Mouse (Mus musculus) forebrain, embryonic 13.5 days (tissue): Measurements from ENCODE around the gene Plxdc1. TPM values are rescaled to one million over a fixed set of nuclear protein-coding genes. Genes with fewer than 3 reads are reported as not detected.
A peak's percentile ranks its signal among the peaks of the same experiment; 100 is the strongest.

Experiments
- ATAC-seq: fragments of 200-750 bp; cut with Nextera tagmentation; 2 replicates; pipeline ENCODE4 v1.8.0; 2017
- H3K27ac ChIP-seq: fragments of 300-500 bp; sonication (generic); 2 replicates; pipeline ENCODE4 v1.5.1; 2015; ENCODE audit warnings: inconsistent platforms, mild to moderate bottlenecking, moderate library complexity
- H3K27me3 ChIP-seq: fragments of 300-500 bp; sonication (generic); 2 replicates; pipeline ENCODE4 v1.6.1; 2015; ENCODE audit warnings: mild to moderate bottlenecking, inconsistent platforms
- H3K36me3 ChIP-seq: fragments of 300-500 bp; sonication (generic); 2 replicates; pipeline ENCODE4 v1.6.1; 2015; ENCODE audit warnings: mild to moderate bottlenecking, inconsistent platforms; ENCODE audit not compliant: poor library complexity, severe bottlenecking
- H3K4me1 ChIP-seq: fragments of 300-500 bp; sonication (generic); 2 replicates; pipeline ENCODE4 v1.6.1; 2015; ENCODE audit warnings: inconsistent platforms
- H3K4me2 ChIP-seq: fragments of 300-500 bp; sonication (generic); 2 replicates; pipeline ENCODE4 v1.6.1; 2015; ENCODE audit warnings: inconsistent platforms, mild to moderate bottlenecking, moderate library complexity
- H3K4me3 ChIP-seq: fragments of 300-500 bp; sonication (generic); 2 replicates; pipeline ENCODE4 v1.5.1; 2015; ENCODE audit warnings: mild to moderate bottlenecking, inconsistent platforms
- H3K9ac ChIP-seq: fragments of 300-500 bp; sonication (generic); 2 replicates; pipeline ENCODE4 v1.6.1; 2015; ENCODE audit warnings: mild to moderate bottlenecking, inconsistent platforms
- H3K9me3 ChIP-seq: fragments of 300-500 bp; sonication (generic); replicated peaks from 2 replicates; pipeline ENCODE4 v1.6.1; 2016; ENCODE audit warnings: inconsistent platforms
- WGBS: fragments of 180-500 bp; shearing (Covaris S2); methylation state at CpG from one replicate; pipeline ENCODE4 v1.1.7; 2015; 5-methylcytosine and 5-hydroxymethylcytosine counted together
- polyA plus RNA-seq: library from polyadenylated mRNA; unstranded; fragments of >200 nt; fragmentation: Nextera tagmentation; extraction: Ambion mirVana; gene quantifications from 2 replicates; pipeline ENCODE4 v1.2.1, GENCODE M21; 2015

Gene Plxdc1
- polyA plus RNA-seq, 1 experiment from 2014 or later: 0.34 TPM

DNA sequence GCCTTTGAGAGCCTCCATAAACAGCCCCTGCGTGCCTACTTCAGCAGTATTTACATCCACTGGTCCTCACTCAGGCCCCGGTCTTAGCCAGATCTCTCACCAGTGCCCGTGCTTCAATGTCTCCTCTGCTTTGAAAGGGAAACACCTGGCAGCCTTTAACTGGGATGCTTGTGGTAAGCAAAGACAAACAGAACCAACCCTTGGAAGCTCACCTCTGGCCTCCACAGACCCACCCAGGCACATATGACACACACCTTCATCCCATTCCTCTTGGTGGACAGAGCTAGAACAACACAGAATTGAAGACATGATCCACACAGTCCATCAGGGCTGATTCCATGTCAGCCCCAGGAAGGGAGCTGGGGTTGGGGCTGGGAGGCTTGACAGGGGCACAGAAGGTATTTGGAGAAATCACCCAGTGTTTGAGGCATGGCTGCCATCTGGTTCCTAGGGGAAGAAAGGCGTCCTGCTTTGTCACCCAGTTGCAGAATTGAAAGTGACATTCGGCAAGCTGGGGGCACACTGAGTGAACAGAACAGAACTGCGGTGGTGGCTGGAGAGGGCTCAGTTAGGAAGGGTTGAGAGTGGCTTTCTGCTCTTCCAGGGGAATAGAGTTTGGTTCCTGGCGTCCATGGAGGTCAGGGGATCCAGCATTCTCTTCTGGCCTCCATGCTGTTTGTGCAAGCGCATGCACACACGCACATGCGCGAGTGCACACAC lies 12.0 kb upstream of the Plxdc1 start:
- Histone ChIP-seq H3K9me3 (no peaks in the 10 kb centered on the region), H3K27ac (no peak overlapping the region), H3K27me3 (peaks cover 25% of the 10 kb centered on the region), H3K4me3 (no peak overlapping the region), H3K36me3 (peaks cover 5% of the 10 kb centered on the region; the same call in 1 of the 2 replicates), H3K4me1 (peaks cover 41% of the 10 kb centered on the region), H3K4me2 (no peak overlapping the region), H3K9ac (no peak overlapping the region)
- WGBS: 86% methylated on average over 11 of the region's 11 CpGs
- no peak for ATAC-seq

DNA sequence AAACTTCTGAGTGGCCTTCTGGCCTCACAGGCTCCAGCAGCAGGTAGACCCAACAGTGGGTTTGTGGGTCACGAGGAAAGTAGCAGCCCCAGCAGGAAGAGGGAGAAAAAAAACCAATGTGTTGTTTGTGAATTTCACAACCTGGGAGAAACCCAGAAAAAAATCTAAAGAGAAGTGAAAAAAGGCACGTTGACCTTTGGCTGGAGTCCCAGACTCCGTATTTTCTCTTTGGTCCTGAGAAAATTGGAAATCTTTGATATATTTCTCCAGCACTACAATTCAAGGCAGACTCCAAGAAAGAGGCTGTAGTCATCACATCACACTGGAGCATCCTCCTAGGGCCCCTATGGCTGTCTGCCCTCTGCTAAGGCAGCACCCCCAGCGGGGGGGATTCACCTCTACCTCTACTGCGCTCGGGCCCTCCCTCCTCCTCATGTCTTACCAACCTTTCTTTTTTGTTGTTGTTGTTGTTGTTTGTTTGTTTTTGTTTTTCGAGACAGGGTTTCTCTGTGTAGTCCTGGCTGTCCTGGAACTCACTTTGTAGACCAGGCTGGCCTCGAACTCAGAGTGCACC lies 11.2 kb upstream of the Plxdc1 start:
- Histone ChIP-seq H3K27me3 (peaks cover 25% of the 10 kb centered on the region), H3K36me3 (no peaks in the 10 kb centered on the region), H3K27ac (no peak overlapping the region), H3K4me3 (no peak overlapping the region), H3K4me1 (peaks cover 33% of the 10 kb centered on the region), H3K4me2 (no peak overlapping the region), H3K9ac (no peak overlapping the region), H3K9me3 (no peaks in the 10 kb centered on the region)
- ATAC-seq: no peak
- 80% methylated on average over 8 of the region's 8 CpGs for WGBS

- no peak for ATAC-seq
- no peak overlapping the region for H3K4me3 ChIP-seq
- no peaks in the 10 kb centered on the region for H3K9me3 ChIP-seq
- 73% methylated on average over 1 of the region's 1 CpGs for WGBS
- no peak overlapping the region for H3K4me2 ChIP-seq
- no peak overlapping the region for H3K27ac ChIP-seq
- H3K4me1 ChIP-seq: peaks cover 25% of the 10 kb centered on the region
- H3K27me3 ChIP-seq: peaks cover 24% of the 10 kb centered on the region
- H3K9ac ChIP-seq: no peak overlapping the region
- no peaks in the 10 kb centered on the region for H3K36me3 ChIP-seq
Observed at GRCm38 (mm10) chr11:97996691-97997090, 10.4 kb upstream of the Plxdc1 start.

DNA sequence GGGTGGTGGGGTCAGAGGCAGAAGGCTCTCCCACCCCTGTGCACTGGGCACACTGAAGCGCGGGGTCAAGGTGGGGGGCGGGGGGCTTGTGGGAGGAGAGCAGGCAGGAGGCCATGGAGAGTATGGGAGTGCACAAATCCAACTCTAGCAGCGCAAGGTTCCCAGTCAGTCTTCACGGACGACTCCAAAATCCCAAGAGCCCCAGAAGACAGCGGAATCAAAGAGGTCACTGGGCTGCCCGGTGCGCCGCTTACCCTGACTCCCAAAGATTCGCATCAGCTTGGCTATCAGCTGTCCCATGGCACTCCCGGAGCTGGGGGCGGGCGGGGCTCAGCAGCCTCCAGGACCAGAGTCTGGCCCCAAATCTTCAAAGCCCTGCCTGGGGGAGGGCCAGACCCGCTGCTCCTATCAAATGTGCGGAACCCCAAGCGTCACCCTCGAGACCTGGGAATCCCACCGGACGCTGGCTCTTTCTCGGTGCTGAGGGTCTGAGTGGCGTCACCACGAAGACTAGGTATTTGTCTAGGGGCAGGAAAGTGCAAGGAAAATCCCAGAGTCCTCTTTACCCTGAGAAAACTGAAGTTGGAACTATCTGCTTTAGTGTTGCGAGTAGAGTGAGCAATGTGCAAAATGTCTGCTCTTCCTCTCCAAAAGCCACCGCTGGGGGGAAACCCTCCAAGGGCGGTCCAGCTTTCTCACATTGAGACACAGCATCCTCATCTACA lies 9.5 kb upstream of the Plxdc1 start, which contains the start of gene Arl5c:
TSS of gene Arl5c (minus strand) at position 618 of the 725 bp plus-strand sequence.
- peak within 1 kb of the TSS; percentile 47 for H3K4me3 ChIP-seq
- peak within 1 kb of the TSS; percentile 72 for H3K4me2 ChIP-seq
- H3K9me3 ChIP-seq: no peaks in the 10 kb centered on the region
- H3K4me1 ChIP-seq: peaks cover 20% of the 10 kb centered on the region
- peak within 1 kb of the TSS; percentile 66 for H3K9ac ChIP-seq
- ATAC-seq: peak; percentile 40; the same call in 1 of the 2 replicates
- no peak within 1 kb of the TSS for H3K27ac ChIP-seq
- WGBS: 1% methylated on average over 26 of the region's 26 CpGs
- no peaks in the 10 kb centered on the region for H3K36me3 ChIP-seq
- peaks cover 16% of the 10 kb centered on the region for H3K27me3 ChIP-seq

DNA sequence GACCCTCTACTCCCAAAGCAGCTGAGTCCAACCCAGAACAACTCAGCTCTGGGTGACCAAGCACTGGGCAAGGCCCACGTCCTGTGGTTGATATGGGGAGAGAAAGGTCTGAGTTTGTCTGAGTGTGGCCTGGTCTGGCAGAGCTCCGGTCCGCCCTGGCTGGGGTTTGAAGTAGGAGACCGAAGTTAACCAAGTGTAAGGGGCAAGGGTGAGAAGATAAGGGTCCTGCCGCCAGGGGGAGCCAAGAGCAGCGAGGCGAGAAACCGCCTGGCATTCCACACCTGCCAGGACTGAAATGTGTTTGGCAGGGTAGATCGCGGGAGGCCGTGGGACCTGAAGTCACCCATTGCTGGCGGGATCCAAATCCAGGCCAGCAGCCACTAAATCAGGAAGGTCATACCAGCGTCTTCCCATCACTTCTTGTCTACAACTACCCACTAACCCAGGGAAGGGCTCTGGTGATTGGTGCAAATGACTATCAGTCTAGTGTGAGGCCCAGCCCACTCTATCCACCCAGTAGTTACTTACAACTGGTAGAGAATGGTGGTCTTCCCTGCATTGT lies 8.4 kb upstream of the Plxdc1 start:
- peak overlapping the region; percentile 66; the same call in 1 of the 2 replicates for H3K9ac ChIP-seq

GRCm38 (mm10) chr11:97988530-97989096 lies 2.4 kb upstream of the Plxdc1 start:
- ATAC-seq: peak; percentile 92
- WGBS: under 1% methylated on average over 26 of the region's 26 CpGs
- Histone ChIP-seq H3K27me3 (peaks cover 39% of the 10 kb centered on the region), H3K4me3 (peak overlapping the region; percentile 94), H3K9ac (peak overlapping the region; percentile 78), H3K9me3 (no peaks in the 10 kb centered on the region), H3K4me1 (peaks cover 26% of the 10 kb centered on the region), H3K4me2 (peak overlapping the region; percentile 78), H3K36me3 (no peaks in the 10 kb centered on the region), H3K27ac (peak overlapping the region; percentile 85)

More for the DNA sequence above, 8.4 kb upstream of the Plxdc1 start:
- Histone ChIP-seq H3K4me2 (peak overlapping the region; percentile 72), H3K27me3 (peaks cover 13% of the 10 kb centered on the region), H3K36me3 (no peaks in the 10 kb centered on the region), H3K27ac (no peak overlapping the region), H3K9me3 (no peaks in the 10 kb centered on the region), H3K4me3 (peak overlapping the region; percentile 47), H3K4me1 (peaks cover 28% of the 10 kb centered on the region)
- 5% methylated on average over 13 of the region's 13 CpGs for WGBS
- peak; percentile 75 for ATAC-seq

GRCm38 (mm10) chr11:97987551-97988526 lies 1.6 kb upstream of the Plxdc1 start:
- peak overlapping the region; percentile 85 for H3K27ac ChIP-seq
- H3K27me3 ChIP-seq: peaks cover 41% of the 10 kb centered on the region
- H3K4me3 ChIP-seq: peak overlapping the region; percentile 94
- no peaks in the 10 kb centered on the region for H3K36me3 ChIP-seq
- peaks cover 26% of the 10 kb centered on the region for H3K4me1 ChIP-seq
- H3K9ac ChIP-seq: peak overlapping the region; percentile 78
- no peaks in the 10 kb centered on the region for H3K9me3 ChIP-seq
- ATAC-seq: peak; percentile 84
- under 1% methylated on average over 42 of the region's 42 CpGs for WGBS
- H3K4me2 ChIP-seq: peak overlapping the region; percentile 78

GRCm38 (mm10) chr11:97986738-97987465 lies 658 bp upstream of the Plxdc1 start:
- Histone ChIP-seq H3K4me3 (peak overlapping the region; percentile 94), H3K9me3 (no peaks in the 10 kb centered on the region), H3K27me3 (peaks cover 41% of the 10 kb centered on the region), H3K4me2 (peak overlapping the region; percentile 78), H3K27ac (no peak overlapping the region), H3K4me1 (peaks cover 26% of the 10 kb centered on the region), H3K9ac (peak overlapping the region; percentile 68), H3K36me3 (no peaks in the 10 kb centered on the region)
- WGBS: 28% methylated on average over 13 of the region's 17 CpGs
- ATAC-seq: no peak

GRCm38 (mm10) chr11:97983983-97984382 lies 2.3 kb downstream of the Plxdc1 start:
- Histone ChIP-seq H3K4me2 (no peak overlapping the region), H3K27ac (no peak overlapping the region), H3K27me3 (peaks cover 39% of the 10 kb centered on the region), H3K4me3 (no peak overlapping the region), H3K9me3 (no peaks in the 10 kb centered on the region), H3K36me3 (no peaks in the 10 kb centered on the region), H3K9ac (no peak overlapping the region), H3K4me1 (peaks cover 14% of the 10 kb centered on the region)
- ATAC-seq: no peak
- 61% methylated on average over 1 of the region's 1 CpGs for WGBS

DNA sequence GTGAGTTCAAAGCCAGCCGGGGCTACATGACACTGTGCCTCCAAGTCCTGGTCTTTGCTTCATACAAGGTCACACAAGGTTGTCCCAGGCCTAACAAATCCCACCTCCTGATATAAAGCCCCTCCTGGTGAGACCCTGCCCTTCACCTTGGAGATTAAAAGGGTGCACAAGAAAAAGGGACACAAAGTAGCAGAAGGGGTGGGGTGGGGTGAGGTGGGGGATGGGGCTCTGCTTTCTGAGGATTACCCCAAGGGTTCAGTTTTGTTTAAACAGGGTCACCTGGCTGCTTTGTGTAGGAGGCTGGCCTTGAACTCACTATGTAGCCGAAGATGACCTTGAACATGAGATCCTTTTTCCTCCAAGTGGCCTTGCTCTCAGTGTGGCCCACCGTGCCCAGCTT lies 2.7 kb downstream of the Plxdc1 start:
- no peak for ATAC-seq
- no peak overlapping the region for H3K27ac ChIP-seq
- H3K4me3 ChIP-seq: no peak overlapping the region
- H3K27me3 ChIP-seq: peaks cover 39% of the 10 kb centered on the region
- H3K4me2 ChIP-seq: no peak overlapping the region
- H3K9ac ChIP-seq: no peak overlapping the region
- no peaks in the 10 kb centered on the region for H3K36me3 ChIP-seq
- 86% methylated on average over 3 of the region's 3 CpGs for WGBS
- no peaks in the 10 kb centered on the region for H3K9me3 ChIP-seq
- H3K4me1 ChIP-seq: peaks cover 14% of the 10 kb centered on the region
